Mouse (Mus musculus) E14TG2a.4 (cell line): ENCODE results near the gene Myh9.

ENCODE experiments used
- CTCF ChIP-seq: conservative IDR thresholded peaks from 2 replicates; pipeline ENCODE4 v1.5.1; 2014; ENCODE audit warnings: low read length
- NANOG ChIP-seq: IDR thresholded peaks from 2 replicates; pipeline ENCODE4 v1.6.1; 2014; ENCODE audit warnings: borderline replicate concordance, low read length, mixed read lengths

- TF ChIP-seq CTCF, result no peak
- no peak for TF ChIP-seq NANOG
Measured at GRCm38 (mm10) chr15:77847108-77847507, 5.1 kb upstream of the Myh9 start.
